Mouse (Mus musculus) liver, embryonic 11.5 days (tissue): Measurements from ENCODE around the gene Gh. TPM values are rescaled to one million over a fixed set of nuclear protein-coding genes. Genes with fewer than 3 reads are reported as not detected.

Source experiments
- ATAC-seq: fragments of 200-750 bp; cut with Nextera tagmentation; replicated peaks from 2 replicates; pipeline ENCODE4 v1.8.0; 2017; ENCODE audit warnings: moderate number of reproducible peaks, mild to moderate bottlenecking, moderate TSS enrichment, moderate library complexity; ENCODE audit not compliant: low FRiP score
- DNase-seq: peaks from one replicate; pipeline ENCODE4 v3.0.0-alpha.2; 2017; ENCODE audit warnings: low spot score
- H3K27ac ChIP-seq: fragments of 300-500 bp; sonication (generic); 2 replicates; pipeline ENCODE4 v1.5.1; 2014; ENCODE audit warnings: mild to moderate bottlenecking, low read depth, low read length, control low read depth
- H3K27me3 ChIP-seq: fragments of 300-500 bp; sonication (generic); replicated peaks from 2 replicates; pipeline ENCODE4 v1.6.1; 2014; ENCODE audit warnings: low read length, mixed read lengths; ENCODE audit not compliant: control insufficient read depth, insufficient read depth
- H3K36me3 ChIP-seq: fragments of 300-500 bp; sonication (generic); 2 replicates; pipeline ENCODE4 v1.6.1; 2014; ENCODE audit warnings: mild to moderate bottlenecking, low read length, moderate library complexity, mixed read lengths; ENCODE audit not compliant: control insufficient read depth, insufficient read depth
- H3K4me1 ChIP-seq: fragments of 300-500 bp; sonication (generic); replicated peaks from 2 replicates; pipeline ENCODE4 v1.6.1; 2014; ENCODE audit warnings: low read length, mixed read lengths; ENCODE audit not compliant: control insufficient read depth, insufficient read depth
- H3K4me2 ChIP-seq: fragments of 300-500 bp; sonication (generic); 2 replicates; pipeline ENCODE4 v1.6.1; 2014; ENCODE audit warnings: mild to moderate bottlenecking, control low read depth, moderate library complexity
- H3K4me3 ChIP-seq: fragments of 300-500 bp; sonication (generic); 2 replicates; pipeline ENCODE4 v1.5.1; 2014; ENCODE audit warnings: low read depth, low read length, control low read depth
- H3K9ac ChIP-seq: fragments of 300-500 bp; sonication (generic); 2 replicates; pipeline ENCODE4 v1.6.1; 2014; ENCODE audit warnings: low read depth, low read length, control low read depth
- H3K9me3 ChIP-seq: fragments of 300-500 bp; sonication (generic); 2 replicates; pipeline ENCODE4 v1.6.1; 2016; ENCODE audit warnings: low read length, inconsistent platforms, mixed read lengths; ENCODE audit not compliant: control insufficient read depth
- WGBS: fragments of 180-500 bp; shearing (Covaris S2); extraction: QIAGEN DNeasy Blood & Tissue Kit; methylation state at CpG from one replicate; pipeline ENCODE4 v1.1.7; 2014; 5-methylcytosine and 5-hydroxymethylcytosine counted together
- polyA plus RNA-seq: library from polyadenylated mRNA; unstranded; fragments of >200 nt; fragmentation: Nextera tagmentation; extraction: Ambion mirVana; gene quantifications from 2 replicates; pipeline ENCODE4 v1.2.1, GENCODE M21; 2014

Gh gene
- polyA plus RNA-seq, 1 experiment from 2014 or later: not detected

- 80% methylated on average over 9 of the region's 9 CpGs for WGBS
Observed at GRCm38 (mm10) chr11:106306758-106307157, 5.1 kb upstream of the Gh start.

GRCm38 (mm10) chr11:106306065-106306385, 4.4 kb upstream of the Gh start:
- Histone ChIP-seq H3K27ac (no peak overlapping the region), H3K4me3 (no peak overlapping the region), H3K9ac (no peak overlapping the region), H3K4me2 (no peak overlapping the region), H3K9me3 (no peaks in the 10 kb centered on the region), H3K36me3 (no peaks in the 10 kb centered on the region), H3K27me3 (no peaks in the 10 kb centered on the region), H3K4me1 (no peaks in the 10 kb centered on the region)
- WGBS: 80% methylated on average over 3 of the region's 3 CpGs
- DNase-seq (no peak), ATAC-seq (no peak)

More at GRCm38 (mm10) chr11:106306758-106307157, 5.1 kb upstream of the Gh start:
- no peaks in the 10 kb centered on the region for H3K27me3 ChIP-seq
- H3K27ac ChIP-seq: no peak overlapping the region
- no peak overlapping the region for H3K4me2 ChIP-seq
- H3K36me3 ChIP-seq: no peaks in the 10 kb centered on the region
- no peak overlapping the region for H3K9ac ChIP-seq
- H3K9me3 ChIP-seq: no peaks in the 10 kb centered on the region
- no peak overlapping the region for H3K4me3 ChIP-seq
- no peak for ATAC-seq
- no peaks in the 10 kb centered on the region for H3K4me1 ChIP-seq
- DNase-seq: no peak

- H3K27ac ChIP-seq: no peak overlapping the region
- H3K4me1 ChIP-seq: no peaks in the 10 kb centered on the region
- H3K36me3 ChIP-seq: no peaks in the 10 kb centered on the region
- ATAC-seq: no peak
- no peaks in the 10 kb centered on the region for H3K27me3 ChIP-seq
- no peak for DNase-seq
- no peak overlapping the region for H3K4me2 ChIP-seq
- no peaks in the 10 kb centered on the region for H3K9me3 ChIP-seq
- H3K9ac ChIP-seq: no peak overlapping the region
- H3K4me3 ChIP-seq: no peak overlapping the region
- WGBS: 72% methylated on average over 10 of the region's 10 CpGs
Observed at GRCm38 (mm10) chr11:106305348-106306064, 3.8 kb upstream of the Gh start.

GRCm38 (mm10) chr11:106302634-106303033, 969 bp upstream of the Gh start:
- Histone ChIP-seq H3K27ac (no peak overlapping the region), H3K4me1 (no peaks in the 10 kb centered on the region), H3K9me3 (no peaks in the 10 kb centered on the region), H3K27me3 (no peaks in the 10 kb centered on the region), H3K9ac (no peak overlapping the region), H3K4me3 (no peak overlapping the region), H3K36me3 (no peaks in the 10 kb centered on the region), H3K4me2 (no peak overlapping the region)
- 0 out of 2 replicates have a peak, but pooled peaks have one; percentile 61 for ATAC-seq
- WGBS: 13% methylated on average over 2 of the region's 2 CpGs
- DNase-seq: peak; percentile 65

- no peaks in the 10 kb centered on the region for H3K4me1 ChIP-seq
- H3K9ac ChIP-seq: no peak overlapping the region
- 82% methylated on average over 2 of the region's 2 CpGs for WGBS
- H3K9me3 ChIP-seq: no peaks in the 10 kb centered on the region
- no peaks in the 10 kb centered on the region for H3K27me3 ChIP-seq
- H3K4me3 ChIP-seq: no peak overlapping the region
- ATAC-seq (no peak), DNase-seq (no peak)
- no peaks in the 10 kb centered on the region for H3K36me3 ChIP-seq
- H3K27ac ChIP-seq: no peak overlapping the region
- H3K4me2 ChIP-seq: no peak overlapping the region
Observed at GRCm38 (mm10) chr11:106291861-106292260, 9.8 kb downstream of the Gh start.

GRCm38 (mm10) chr11:106290376-106290775, 11.3 kb downstream of the Gh start:
- no peak for ATAC-seq

GRCm38 (mm10) chr11:106289369-106289768, 12.3 kb downstream of the Gh start:
- no peaks in the 10 kb centered on the region for H3K4me1 ChIP-seq
- H3K4me2 ChIP-seq: no peak overlapping the region
- no peak overlapping the region for H3K27ac ChIP-seq
- no peak for DNase-seq
- WGBS: 67% methylated on average over 8 of the region's 8 CpGs
- no peak overlapping the region for H3K4me3 ChIP-seq
- no peaks in the 10 kb centered on the region for H3K36me3 ChIP-seq
- H3K27me3 ChIP-seq: no peaks in the 10 kb centered on the region
- no peak for ATAC-seq
- H3K9me3 ChIP-seq: no peaks in the 10 kb centered on the region
- H3K9ac ChIP-seq: no peak overlapping the region

More at GRCm38 (mm10) chr11:106290376-106290775, 11.3 kb downstream of the Gh start:
- Histone ChIP-seq H3K4me3 (no peak overlapping the region), H3K9me3 (no peaks in the 10 kb centered on the region), H3K9ac (no peak overlapping the region), H3K4me1 (no peaks in the 10 kb centered on the region), H3K4me2 (no peak overlapping the region), H3K36me3 (no peaks in the 10 kb centered on the region), H3K27ac (no peak overlapping the region), H3K27me3 (no peaks in the 10 kb centered on the region)
- DNase-seq: no peak
- WGBS: 86% methylated on average over 5 of the region's 5 CpGs

- H3K4me3 ChIP-seq: no peak overlapping the region
- H3K27ac ChIP-seq: no peak overlapping the region
- no peaks in the 10 kb centered on the region for H3K27me3 ChIP-seq
- no peaks in the 10 kb centered on the region for H3K36me3 ChIP-seq
- WGBS: 67% methylated on average over 11 of the region's 11 CpGs
- no peaks in the 10 kb centered on the region for H3K9me3 ChIP-seq
- ATAC-seq (no peak), DNase-seq (no peak)
- no peaks in the 10 kb centered on the region for H3K4me1 ChIP-seq
- no peak overlapping the region for H3K4me2 ChIP-seq
- no peak overlapping the region for H3K9ac ChIP-seq
Observed at GRCm38 (mm10) chr11:106286987-106287386, 14.7 kb downstream of the Gh start.

- H3K9ac ChIP-seq: no peak overlapping the region
- DNase-seq: no peak
Observed at GRCm38 (mm10) chr11:106286206-106286605, 15.5 kb downstream of the Gh start.

More at GRCm38 (mm10) chr11:106286206-106286605, 15.5 kb downstream of the Gh start:
- Histone ChIP-seq H3K27me3 (no peaks in the 10 kb centered on the region), H3K27ac (no peak overlapping the region), H3K4me3 (no peak overlapping the region), H3K36me3 (no peaks in the 10 kb centered on the region), H3K9me3 (no peaks in the 10 kb centered on the region), H3K4me1 (no peaks in the 10 kb centered on the region), H3K4me2 (no peak overlapping the region)
- no peak for ATAC-seq
- WGBS: 81% methylated on average over 7 of the region's 7 CpGs
